13 mouse cellular contexts compared by ENCODE assay signal in genomic region chr3:51670414-51671070, GRCm38 (mm10). TPM values are rescaled to one million over a fixed set of nuclear protein-coding genes. Genes with fewer than 3 reads are reported as not detected.
DNase-seq lines count a peak whose midpoint lies in the region; ATAC-seq lines count a peak whose summit lies in the region.
"Had no signal": no experiment of that assay in that cellular context is flagged by ENCODE, and none has a peak within 500 bp of the region (broad histone marks: within the 10 kb centered on the region; RNA-seq: fewer than 3 reads in every experiment).

No protein-coding gene starts in this region.

- H3K4me1 ChIP-seq in liver, embryonic 15.5 days (replicated peaks): peaks cover 58% of the 10 kb centered on the region
- no peaks in the 10 kb centered on the region for H3K4me1 ChIP-seq in midbrain, embryonic 16.5 days (ENCODE audit: control insufficient read depth, insufficient read depth, low read length)
- H3K4me1 ChIP-seq: limb, embryonic 15.5 days; neural tube, embryonic 12.5 days had no signal

- ATAC-seq in liver, embryonic 15.5 days (ENCODE audit: insufficient read depth): peak; percentile 87
- no peak for ATAC-seq in midbrain, embryonic 16.5 days

- peaks cover 3% of the 10 kb centered on the region; the same call in 1 of the 2 replicates for H3K36me3 ChIP-seq in liver, embryonic 15.5 days (replicated peaks)
- no peaks in the 10 kb centered on the region for H3K36me3 ChIP-seq in midbrain, embryonic 16.5 days (ENCODE audit: control insufficient read depth, insufficient read depth, low read length)
- H3K36me3 ChIP-seq: limb, embryonic 15.5 days; midbrain, embryonic 10.5 days; neural tube, embryonic 12.5 days had no signal

- peak overlapping the region; percentile 20; the same call in 1 of the 2 replicates for H3K9ac ChIP-seq in liver, embryonic 15.5 days
- H3K9ac ChIP-seq in midbrain, embryonic 16.5 days (ENCODE audit: low read depth, low read length): no peak overlapping the region
- H3K9ac ChIP-seq: limb, embryonic 15.5 days; neural tube, embryonic 12.5 days had no signal

- no peak overlapping the region for H3K4me3 ChIP-seq in liver, embryonic 15.5 days (replicated peaks)
- H3K4me3 ChIP-seq in midbrain, embryonic 16.5 days (ENCODE audit: low read depth, low read length): no peak overlapping the region
- H3K4me3 ChIP-seq: limb, embryonic 15.5 days; midbrain, embryonic 10.5 days; neural tube, embryonic 12.5 days had no signal

- H3K9me3 ChIP-seq in liver, embryonic 15.5 days (replicated peaks): no peaks in the 10 kb centered on the region
- no peaks in the 10 kb centered on the region for H3K9me3 ChIP-seq in midbrain, embryonic 16.5 days (replicated peaks; ENCODE audit: control insufficient read depth, low read length, poor library complexity, severe bottlenecking)
- H3K9me3 ChIP-seq: limb, embryonic 15.5 days; midbrain, embryonic 10.5 days; neural tube, embryonic 12.5 days had no signal

- 27% methylated on average over 5 of the region's 5 CpGs for WGBS in liver, embryonic 15.5 days (ENCODE audit: insufficient replicate concordance)
- 72% methylated on average over 5 of the region's 5 CpGs for WGBS in midbrain, embryonic 16.5 days

- H3K27me3 ChIP-seq in liver, embryonic 15.5 days: 0 out of 2 replicates have a peak, but pooled peaks cover 4% of the 10 kb centered on the region
- no peaks in the 10 kb centered on the region for H3K27me3 ChIP-seq in midbrain, embryonic 16.5 days (ENCODE audit: control insufficient read depth, insufficient read depth, low read depth, low read length)
- H3K27me3 ChIP-seq: limb, embryonic 15.5 days; neural tube, embryonic 12.5 days had no signal

- H3K27ac ChIP-seq in liver, embryonic 15.5 days (replicated peaks): peak overlapping the region; percentile 89
- H3K27ac ChIP-seq in midbrain, embryonic 16.5 days (ENCODE audit: low read length): no peak overlapping the region
- H3K27ac ChIP-seq: limb, embryonic 15.5 days; midbrain, embryonic 10.5 days; neural tube, embryonic 12.5 days had no signal

- DNase-seq in 3T3-L1 (ENCODE audit: low read depth, low spot score) (peak; percentile 68), A20 (ENCODE audit: low read depth, low spot score) (peak; percentile 89)
- peak; percentile 81 for DNase-seq in c-Kit-positive CD71-positive TER-119-negative erythroid progenitor cells, embryonic 14.5 days (ENCODE audit: low read depth)
- no peak for DNase-seq in left cerebral cortex, adult 8-10 months (ENCODE audit: low spot score in 2 of 2)
- no peak for DNase-seq in layer of hippocampus, postnatal 10 days (ENCODE audit: low spot score in 2 of 2)
- DNase-seq: cerebellum, postnatal 14 days; kidney, adult 11 months had no signal

- peak overlapping the region; percentile 54 for H3K4me2 ChIP-seq in liver, embryonic 15.5 days
- H3K4me2 ChIP-seq in midbrain, embryonic 16.5 days (ENCODE audit: low read length): no peak overlapping the region
- H3K4me2 ChIP-seq: limb, embryonic 15.5 days; neural tube, embryonic 12.5 days had no signal

RNA-seq across cellular contexts. Expression of gene Mgst2, which starts 10.4 kb away (rescaled TPM):
- polyA plus RNA-seq in liver, embryonic 15.5 days (2015; fragmentation: Nextera tagmentation; extraction: Ambion mirVana): 20.8 and 24.4 TPM in 2 replicates
- under 1 TPM in 1 of 4 experiments, not detected in 3; 0.72 TPM for total RNA-seq in left cerebral cortex, adult 8-10 months (2022)
- 0.66 and 0.94 TPM in 2 replicates for polyA plus RNA-seq in midbrain, embryonic 16.5 days (2015; fragmentation: Nextera tagmentation; extraction: Ambion mirVana)
- under 1 TPM; 0.60 to 0.87 TPM for total RNA-seq in layer of hippocampus, postnatal 10 days (2021)
- total RNA-seq: layer of hippocampus, postnatal 14 days had no signal

Comparison
In these comparisons a context has a peak if more than half of its experiments do, and no peak if none do; other contexts are left out.
1. DNase-seq: peak in 3T3-L1 (single experiment), A20 (single experiment) and c-Kit-positive CD71-positive TER-119-negative erythroid progenitor cells, embryonic 14.5 days (single experiment); none in left cerebral cortex, adult 8-10 months (0 of 2) and layer of hippocampus, postnatal 10 days (0 of 2).